Mouse (Mus musculus): ENCODE results near the gene Gm14226. TPM values are rescaled to one million over a fixed set of nuclear protein-coding genes. Genes with fewer than 3 reads are reported as not detected.

Gm14226 gene
- total and polyA plus RNA-seq, 3 experiments = 0.16 to 0.20 (median 0.16) TPM

DNA sequence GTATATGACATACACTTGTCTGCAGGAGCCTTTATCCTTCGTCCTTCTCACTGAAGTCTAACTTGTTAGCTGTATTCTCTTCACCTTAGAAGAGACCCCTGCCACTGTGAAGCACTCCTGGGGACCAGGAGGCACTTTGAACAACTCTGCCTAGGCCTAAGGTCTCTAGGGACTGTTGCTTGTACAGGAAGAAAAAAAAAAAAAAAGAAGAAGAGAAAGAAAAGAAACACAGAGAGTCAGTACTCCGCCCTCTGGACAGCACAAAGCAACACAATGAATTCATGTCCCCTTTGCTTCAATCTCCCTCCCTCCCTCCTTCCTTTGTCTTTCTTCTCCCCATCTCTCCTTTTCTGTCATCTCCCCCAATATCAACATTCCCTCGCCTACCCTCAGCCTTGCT lies 27.0 kb downstream of the Gm14226 start:
- no peak overlapping the region for H3K9ac ChIP-seq (ENCODE audit: low read depth, low read length)
- TF ChIP-seq CTCF (IDR thresholded peaks at IDR 0.05) = no peak
- TF ChIP-seq POLR2A (IDR thresholded peaks at IDR 0.05; ENCODE audit: insufficient read depth, low read depth, low read length) = no peak
- no peak for TF ChIP-seq EP300 (IDR thresholded peaks at IDR 0.05; ENCODE audit: insufficient read depth, low read depth, low read length)
- 53% methylated on average over 3 of the region's 3 CpGs for WGBS
- no peaks in the 10 kb centered on the region for H3K4me1 ChIP-seq (ENCODE audit: control insufficient read depth, insufficient read depth, low read length)
- intact Hi-C loops (cut with DNase I) = no loop called here
- no peaks in the 10 kb centered on the region for H3K36me3 ChIP-seq (ENCODE audit: control insufficient read depth, insufficient read depth, low read length)
- H3K27ac ChIP-seq = no peak overlapping the region
- no peaks in the 10 kb centered on the region for H3K27me3 ChIP-seq (ENCODE audit: control insufficient read depth, insufficient read depth, low read length)
- no peak overlapping the region for H3K4me3 ChIP-seq
- no peak for DNase-seq
- no peaks in the 10 kb centered on the region for H3K79me2 ChIP-seq (replicated peaks; ENCODE audit: control insufficient read depth, insufficient read depth, low read length)

DNA sequence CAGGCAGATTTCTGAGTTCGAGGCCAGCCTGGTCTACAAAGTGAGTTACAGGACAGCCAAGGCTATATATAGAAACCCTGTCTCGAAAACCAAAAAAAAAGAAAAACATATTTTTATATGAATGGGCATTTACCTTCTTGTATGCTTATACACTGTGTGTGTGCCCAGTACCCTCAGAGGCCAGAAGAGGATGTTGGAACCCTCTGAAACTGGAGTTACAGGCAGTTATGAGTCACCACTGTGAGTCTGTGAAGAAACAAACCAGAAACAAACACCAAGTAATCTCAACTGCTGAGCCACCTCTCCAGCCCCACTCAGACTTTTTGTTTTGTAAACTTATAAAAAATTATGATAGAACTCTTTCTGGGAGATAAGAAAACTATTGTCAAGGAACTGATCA lies 28.7 kb downstream of the Gm14226 start:
- 72% methylated on average over 2 of the region's 2 CpGs for WGBS
- intact Hi-C loops (cut with DNase I) = no loop called here
- no peaks in the 10 kb centered on the region for H3K36me3 ChIP-seq (ENCODE audit: control insufficient read depth, insufficient read depth, low read length)
- no peak overlapping the region for H3K9ac ChIP-seq (ENCODE audit: low read depth, low read length)
- no peaks in the 10 kb centered on the region for H3K79me2 ChIP-seq (replicated peaks; ENCODE audit: control insufficient read depth, insufficient read depth, low read length)
- H3K27me3 ChIP-seq (ENCODE audit: control insufficient read depth, insufficient read depth, low read length) = no peaks in the 10 kb centered on the region
- H3K27ac ChIP-seq = no peak overlapping the region
- peaks cover 6% of the 10 kb centered on the region; the same call in 1 of the 2 replicates for H3K4me1 ChIP-seq (ENCODE audit: control insufficient read depth, insufficient read depth, low read length)
- no peak for DNase-seq
- TF ChIP-seq CTCF (IDR thresholded peaks at IDR 0.05) (no peak), EP300 (IDR thresholded peaks at IDR 0.05; ENCODE audit: insufficient read depth, low read depth, low read length) (no peak)
- H3K4me3 ChIP-seq = no peak overlapping the region

DNA sequence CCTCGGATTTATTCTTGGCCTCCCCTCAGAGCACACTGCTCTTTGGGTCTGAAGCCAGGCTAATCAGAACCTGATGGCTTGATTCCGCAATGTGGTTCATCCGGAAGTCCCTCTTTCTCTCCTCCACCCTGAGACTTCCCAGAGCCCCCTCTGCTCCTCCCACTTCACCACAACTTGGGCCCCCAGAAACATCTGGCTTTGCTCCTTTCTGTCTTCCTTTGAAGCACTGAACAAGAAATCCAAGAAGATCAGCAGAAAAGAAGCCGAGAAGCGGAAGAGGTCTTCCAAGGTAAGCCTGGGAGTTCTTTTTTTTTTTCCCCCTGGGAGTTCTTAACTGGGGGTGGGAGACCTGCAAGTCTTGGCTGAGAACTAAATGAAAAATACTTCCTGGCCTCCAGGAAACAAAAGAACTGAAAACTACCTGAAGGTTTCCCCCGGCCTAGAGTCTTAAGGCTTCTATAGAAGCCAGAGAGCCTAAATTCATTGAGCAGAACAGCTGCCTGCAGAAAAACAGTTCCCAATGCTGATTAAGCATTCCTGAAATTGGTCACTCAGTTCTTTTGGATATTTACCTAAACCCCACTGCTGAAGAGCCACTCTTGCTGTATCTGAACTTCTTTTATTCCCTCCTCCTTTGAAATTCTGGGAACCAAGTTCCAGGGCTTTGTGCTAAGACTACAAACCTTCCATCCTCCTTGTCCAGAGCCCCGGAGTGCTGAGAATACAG lies 29.5 kb downstream of the Gm14226 start:
- no peak overlapping the region for H3K9ac ChIP-seq (ENCODE audit: low read depth, low read length)
- H3K79me2 ChIP-seq (replicated peaks; ENCODE audit: control insufficient read depth, insufficient read depth, low read length) = no peaks in the 10 kb centered on the region
- 59% methylated on average over 7 of the region's 7 CpGs for WGBS
- no peaks in the 10 kb centered on the region for H3K27me3 ChIP-seq (ENCODE audit: control insufficient read depth, insufficient read depth, low read length)
- H3K4me3 ChIP-seq = no peak overlapping the region
- TF ChIP-seq POLR2A (IDR thresholded peaks at IDR 0.05; ENCODE audit: insufficient read depth, low read depth, low read length) (no peak), CTCF (IDR thresholded peaks at IDR 0.05) (no peak), EP300 (IDR thresholded peaks at IDR 0.05; ENCODE audit: insufficient read depth, low read depth, low read length) (no peak)
- no peaks in the 10 kb centered on the region for H3K36me3 ChIP-seq (ENCODE audit: control insufficient read depth, insufficient read depth, low read length)
- intact Hi-C loops (cut with DNase I) = loop anchor here (2.0 kb wide), 1 partner anchor 27 kb away; the partner anchor contains the start of gene Ahcy
- no peak overlapping the region for H3K27ac ChIP-seq
- no peak for DNase-seq
- peaks cover 6% of the 10 kb centered on the region; the same call in 1 of the 2 replicates for H3K4me1 ChIP-seq (ENCODE audit: control insufficient read depth, insufficient read depth, low read length)

DNA sequence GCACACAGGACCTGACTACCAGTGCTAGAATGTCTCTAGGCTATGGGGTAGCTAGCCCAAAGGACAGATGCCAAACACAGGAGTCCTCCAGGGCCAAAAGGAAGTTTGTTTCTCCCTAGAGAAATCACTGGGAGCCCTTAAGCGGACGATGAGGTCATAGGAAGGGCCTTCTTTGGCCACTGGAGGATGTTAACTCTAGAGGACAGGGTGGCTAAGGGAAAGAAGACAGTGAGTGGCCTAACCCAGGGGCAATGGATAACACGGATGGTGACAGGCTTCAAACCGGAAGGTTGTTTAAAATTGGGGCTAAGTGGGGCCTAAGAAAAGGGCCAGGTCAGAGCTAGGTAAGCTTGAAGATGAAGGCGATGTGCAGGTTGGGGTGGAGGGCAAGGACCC lies 32.0 kb downstream of the Gm14226 start:
- WGBS = 17% methylated on average over 5 of the region's 5 CpGs
- no peak for TF ChIP-seq CTCF (IDR thresholded peaks at IDR 0.05)
- no peak for TF ChIP-seq EP300 (IDR thresholded peaks at IDR 0.05; ENCODE audit: insufficient read depth, low read depth, low read length)
- no peak for TF ChIP-seq POLR2A (IDR thresholded peaks at IDR 0.05; ENCODE audit: insufficient read depth, low read depth, low read length)
- Histone ChIP-seq H3K4me3 (peak overlapping the region; percentile 82), H3K27ac (peak overlapping the region; percentile 86), H3K4me1 (ENCODE audit: control insufficient read depth, insufficient read depth, low read length) (peaks cover 8% of the 10 kb centered on the region; the same call in 1 of the 2 replicates), H3K36me3 (ENCODE audit: control insufficient read depth, insufficient read depth, low read length) (no peaks in the 10 kb centered on the region), H3K27me3 (ENCODE audit: control insufficient read depth, insufficient read depth, low read length) (no peaks in the 10 kb centered on the region), H3K9ac (ENCODE audit: low read depth, low read length) (peak overlapping the region; percentile 94), H3K79me2 (replicated peaks; ENCODE audit: control insufficient read depth, insufficient read depth, low read length) (no peaks in the 10 kb centered on the region)
- peak in 1 of 2 experiments; percentile 38 for DNase-seq
- intact Hi-C loops (cut with DNase I) = no loop called here

GRCm38 (mm10) chr2:155050504-155051236 lies 32.6 kb downstream of the Gm14226 start:
- intact Hi-C loops (cut with DNase I) = no loop called here
- peak; percentile 93 for DNase-seq
- under 1% methylated on average over 45 of the region's 45 CpGs for WGBS
- TF ChIP-seq POLR2A (IDR thresholded peaks at IDR 0.05; ENCODE audit: insufficient read depth, low read depth, low read length) (peak; percentile 94), CTCF (IDR thresholded peaks at IDR 0.05) (no peak), EP300 (IDR thresholded peaks at IDR 0.05; ENCODE audit: insufficient read depth, low read depth, low read length) (no peak)
- peaks cover 8% of the 10 kb centered on the region; the same call in 1 of the 2 replicates for H3K4me1 ChIP-seq (ENCODE audit: control insufficient read depth, insufficient read depth, low read length)
- H3K27me3 ChIP-seq (ENCODE audit: control insufficient read depth, insufficient read depth, low read length) = no peaks in the 10 kb centered on the region
- H3K79me2 ChIP-seq (replicated peaks; ENCODE audit: control insufficient read depth, insufficient read depth, low read length) = no peaks in the 10 kb centered on the region
- H3K27ac ChIP-seq = peak overlapping the region; percentile 86
- H3K4me3 ChIP-seq = peak overlapping the region; percentile 82
- peak overlapping the region; percentile 94 for H3K9ac ChIP-seq (ENCODE audit: low read depth, low read length)
- H3K36me3 ChIP-seq (ENCODE audit: control insufficient read depth, insufficient read depth, low read length) = no peaks in the 10 kb centered on the region

Measured in heart, adult 2 months (tissue).